Mouse (Mus musculus) midbrain, postnatal 0 days (tissue): ENCODE data around the gene Pafah1b2. TPM values are rescaled to one million over a fixed set of nuclear protein-coding genes. Genes with fewer than 3 reads are reported as not detected.
A peak's percentile ranks its signal among the peaks of the same experiment; 100 is the strongest.

Source experiments
- ATAC-seq: fragments of 200-750 bp; cut with Nextera tagmentation; 2 replicates; pipeline ENCODE4 v1.8.0; 2017; ENCODE audit warnings: moderate number of reproducible peaks, mild to moderate bottlenecking, moderate TSS enrichment, moderate library complexity; ENCODE audit not compliant: low FRiP score
- DNase-seq: peaks from one replicate; pipeline ENCODE4 v3.0.0-alpha.2; 2015; ENCODE audit warnings: low spot score
- H3K27ac ChIP-seq: fragments of 300-500 bp; sonication (generic); 2 replicates; pipeline ENCODE4 v1.5.1; 2014; ENCODE audit warnings: low read depth, mild to moderate bottlenecking, low read length, mixed read lengths
- H3K27me3 ChIP-seq: fragments of 300-500 bp; sonication (generic); 2 replicates; pipeline ENCODE4 v1.6.1; 2014; ENCODE audit warnings: low read length, control low read depth, mixed read lengths; ENCODE audit not compliant: insufficient read depth
- H3K36me3 ChIP-seq: fragments of 300-500 bp; sonication (generic); 2 replicates; pipeline ENCODE4 v1.6.1; 2014; ENCODE audit warnings: low read length, control low read depth, mixed read lengths; ENCODE audit not compliant: insufficient read depth
- H3K4me1 ChIP-seq: fragments of 300-500 bp; sonication (generic); 2 replicates; pipeline ENCODE4 v1.6.1; 2014; ENCODE audit warnings: mild to moderate bottlenecking, control low read depth, antibody characterized with exemption, low read length, mixed read lengths; ENCODE audit not compliant: insufficient read depth
- H3K4me2 ChIP-seq: fragments of 300-500 bp; sonication (generic); 2 replicates; pipeline ENCODE4 v1.6.1; 2014; ENCODE audit warnings: low read depth, mild to moderate bottlenecking, low read length, mixed read lengths; ENCODE audit not compliant: poor library complexity, severe bottlenecking
- H3K4me3 ChIP-seq: fragments of 300-500 bp; sonication (generic); 2 replicates; pipeline ENCODE4 v1.5.1; 2014; ENCODE audit warnings: low read depth, mild to moderate bottlenecking, low read length, moderate library complexity
- H3K9ac ChIP-seq: fragments of 300-500 bp; sonication (generic); replicated peaks from 2 replicates; pipeline ENCODE4 v1.6.1; 2014; ENCODE audit warnings: mild to moderate bottlenecking, low read length, moderate library complexity, mixed read lengths; ENCODE audit not compliant: poor library complexity, severe bottlenecking
- H3K9me3 ChIP-seq: fragments of 300-500 bp; sonication (generic); 2 replicates; pipeline ENCODE4 v1.6.1; 2016; ENCODE audit warnings: low read length, control low read depth
- CTCF ChIP-seq: IDR thresholded peaks from 2 replicates; pipeline ENCODE4 v1.5.1; 2016; ENCODE audit warnings: antibody characterized with exemption, mild to moderate bottlenecking
- WGBS: fragments of 180-500 bp; shearing (Covaris S2); extraction: QIAGEN DNeasy Blood & Tissue Kit; methylation state at CpG from one replicate; pipeline ENCODE4 v1.1.7; 2014; 5-methylcytosine and 5-hydroxymethylcytosine counted together
- polyA plus RNA-seq: library from polyadenylated mRNA; unstranded; fragments of >200 nt; fragmentation: Nextera tagmentation; extraction: Ambion mirVana; gene quantifications from 2 replicates; pipeline ENCODE4 v1.2.1, GENCODE M21; 2015
- total RNA-seq: library from RNA; depleted of rRNA; stranded (reverse); fragments of >200 nt; gene quantifications from 2 replicates; pipeline ENCODE4 v1.2.3, GENCODE M21; 2014

Pafah1b2 gene
- total and polyA plus RNA-seq, 2 experiments from 2014 or later, result 237 to 249 TPM

DNA sequence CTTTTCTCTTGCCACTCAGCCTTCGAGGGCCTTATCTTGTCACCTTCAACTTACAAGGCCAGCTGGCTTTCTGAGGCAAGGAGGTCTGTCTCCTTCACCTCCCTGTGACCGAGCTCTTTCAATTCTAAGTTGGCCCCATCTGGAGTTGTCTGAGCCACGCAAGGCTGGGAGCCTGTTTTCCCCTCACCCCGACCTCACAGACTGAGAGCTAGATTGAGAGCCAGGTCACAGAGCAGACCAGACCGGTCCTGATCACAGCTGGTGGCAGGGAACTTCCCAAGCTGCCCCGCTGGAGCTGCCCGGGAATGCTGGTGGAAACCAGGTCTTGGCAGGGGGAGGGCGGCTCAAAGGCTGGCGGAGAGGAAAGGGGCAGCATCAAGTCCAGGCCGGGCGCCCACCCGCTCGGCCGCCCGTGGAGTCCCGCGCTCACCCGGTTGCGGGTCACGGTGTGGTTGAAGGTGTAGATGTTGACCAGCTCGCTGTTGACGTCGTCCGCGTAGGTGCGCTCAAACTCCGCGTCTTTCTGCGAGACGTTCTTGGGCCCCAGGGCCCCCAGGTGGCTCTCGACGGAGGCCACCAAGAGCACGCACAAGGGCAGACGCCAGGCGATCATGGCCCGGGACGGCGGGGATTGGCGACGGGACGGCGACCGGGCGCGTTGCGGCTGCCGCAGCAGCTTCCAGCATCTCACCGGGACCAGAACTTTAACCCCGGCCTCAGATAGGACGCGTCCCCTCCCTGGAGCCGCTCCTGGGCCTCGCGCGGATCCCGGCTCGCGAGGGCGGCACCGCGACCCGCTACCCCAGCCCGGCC, 58.0 kb downstream of the Pafah1b2 start:
- no peak for TF ChIP-seq CTCF
- Histone ChIP-seq H3K27ac (peak overlapping the region; percentile 84), H3K9me3 (no peaks in the 10 kb centered on the region), H3K9ac (peak overlapping the region; percentile 91), H3K4me2 (peak overlapping the region; percentile 89), H3K4me1 (peaks cover 13% of the 10 kb centered on the region; the same call in 1 of the 2 replicates), H3K4me3 (peak overlapping the region; percentile 95), H3K27me3 (no peaks in the 10 kb centered on the region), H3K36me3 (peaks cover 27% of the 10 kb centered on the region)
- ATAC-seq (peak; percentile 75), DNase-seq (peak; percentile 33)
- under 1% methylated on average over 63 of the region's 63 CpGs for WGBS

DNA sequence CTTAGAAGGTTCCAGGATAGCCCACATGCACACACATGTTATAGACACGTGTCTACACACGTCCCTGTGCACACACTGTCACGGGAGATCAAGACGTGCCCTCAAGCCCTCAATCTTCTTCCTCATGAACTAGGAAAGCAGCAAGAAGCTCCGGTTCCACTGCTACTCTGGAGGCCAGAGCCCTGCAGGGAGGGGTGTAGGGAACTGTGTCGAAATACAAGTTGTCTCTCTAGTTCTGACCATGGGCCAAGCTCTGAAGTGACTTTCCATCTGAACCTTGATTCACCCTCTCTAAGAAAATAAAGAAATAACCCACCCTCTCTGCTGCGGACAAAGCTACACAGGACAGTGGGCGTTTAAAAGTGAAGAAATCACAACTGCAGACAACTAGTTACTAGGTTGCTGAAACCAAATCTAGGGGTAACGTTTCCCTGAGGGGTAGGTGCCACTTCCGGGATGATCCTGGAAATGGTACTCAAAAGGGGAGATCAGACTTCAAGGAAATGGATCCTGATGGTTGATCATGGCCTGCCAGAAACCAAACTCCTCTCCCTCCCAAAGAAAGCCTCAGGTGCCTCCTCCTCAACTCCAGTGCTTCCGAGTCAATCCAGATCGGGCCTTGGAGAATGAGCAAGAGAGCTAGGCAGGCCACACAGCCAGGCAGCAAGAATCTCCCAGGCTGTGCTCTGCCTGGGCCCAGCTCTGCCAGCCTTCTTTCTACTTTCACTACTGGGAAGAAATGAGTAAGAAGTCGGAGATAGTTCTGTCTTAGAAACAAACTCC, 58.8 kb downstream of the Pafah1b2 start:
- Histone ChIP-seq H3K4me1 (peaks cover 13% of the 10 kb centered on the region; the same call in 1 of the 2 replicates), H3K27me3 (no peaks in the 10 kb centered on the region), H3K36me3 (peaks cover 30% of the 10 kb centered on the region), H3K9me3 (no peaks in the 10 kb centered on the region), H3K4me2 (peak overlapping the region; percentile 89), H3K9ac (peak overlapping the region; percentile 91; the same call in 1 of the 2 replicates), H3K4me3 (peak overlapping the region; percentile 95), H3K27ac (peak overlapping the region; percentile 84)
- TF ChIP-seq CTCF, result no peak
- 59% methylated on average over 13 of the region's 13 CpGs for WGBS
- no peak for DNase-seq
- no peak for ATAC-seq

GRCm38 (mm10) chr9:45952890-45953289, 59.6 kb downstream of the Pafah1b2 start:
- H3K4me2 ChIP-seq, result 0 out of 2 replicates have a peak overlapping the region, but pooled peaks have one; percentile 89
- peaks cover 37% of the 10 kb centered on the region for H3K36me3 ChIP-seq
- ATAC-seq (no peak), DNase-seq (no peak)
- 89% methylated on average over 7 of the region's 7 CpGs for WGBS
- no peak overlapping the region for H3K27ac ChIP-seq
- H3K4me1 ChIP-seq, result peaks cover 13% of the 10 kb centered on the region; the same call in 1 of the 2 replicates
- TF ChIP-seq CTCF, result no peak
- H3K9me3 ChIP-seq, result no peaks in the 10 kb centered on the region
- H3K9ac ChIP-seq, result no peak overlapping the region
- H3K4me3 ChIP-seq, result no peak overlapping the region
- H3K27me3 ChIP-seq, result no peaks in the 10 kb centered on the region

DNA sequence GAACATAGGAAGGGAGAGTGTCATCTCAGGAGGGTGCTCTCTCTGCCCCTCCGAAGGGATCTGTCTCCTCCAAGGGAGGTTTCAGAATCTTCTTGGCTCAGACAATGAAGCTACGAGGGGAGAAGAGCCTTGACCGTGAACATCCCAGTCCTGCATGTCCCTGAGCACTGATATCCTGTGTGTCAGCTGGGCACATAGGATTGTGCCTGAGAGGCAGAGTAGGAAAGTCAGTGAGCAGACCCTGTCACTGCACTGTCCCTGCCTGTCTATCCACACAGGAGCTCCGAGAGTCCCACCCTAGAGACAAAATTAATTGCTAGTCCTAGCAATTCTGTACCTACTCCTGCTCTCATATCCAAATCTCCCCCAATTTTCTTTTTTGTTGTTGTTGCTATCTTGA, 60.4 kb downstream of the Pafah1b2 start:
- Histone ChIP-seq H3K27ac (no peak overlapping the region), H3K9me3 (no peaks in the 10 kb centered on the region), H3K4me2 (no peak overlapping the region), H3K4me1 (peaks cover 13% of the 10 kb centered on the region; the same call in 1 of the 2 replicates), H3K9ac (no peak overlapping the region), H3K27me3 (no peaks in the 10 kb centered on the region), H3K4me3 (no peak overlapping the region), H3K36me3 (peaks cover 43% of the 10 kb centered on the region)
- DNase-seq (no peak), ATAC-seq (no peak)
- no peak for TF ChIP-seq CTCF
- 94% methylated on average over 4 of the region's 4 CpGs for WGBS

- ATAC-seq (no peak), DNase-seq (no peak)
- no peaks in the 10 kb centered on the region for H3K4me1 ChIP-seq
- no peak overlapping the region for H3K4me2 ChIP-seq
- no peak for TF ChIP-seq CTCF
- H3K4me3 ChIP-seq, result no peak overlapping the region
- 93% methylated on average over 10 of the region's 10 CpGs for WGBS
- H3K9ac ChIP-seq, result no peak overlapping the region
- H3K36me3 ChIP-seq, result peaks cover 86% of the 10 kb centered on the region
- no peak overlapping the region for H3K27ac ChIP-seq
- H3K9me3 ChIP-seq, result no peaks in the 10 kb centered on the region
- H3K27me3 ChIP-seq, result no peaks in the 10 kb centered on the region
These were observed 65.7 kb downstream of the Pafah1b2 start for GRCm38 (mm10) chr9:45946872-45947183.
